Mouse (Mus musculus): Measurements from ENCODE around the gene Psmc5.

Gene Psmc5

GRCm38 (mm10) chr11:106302634-106303033, 46.7 kb downstream of the Psmc5 start:
- intact Hi-C loops (cut with DNase I), result loop anchor here (5.0 kb wide), 1 partner anchor 80 kb away; no protein-coding TSS in a partner anchor

GRCm38 (mm10) chr11:106305348-106306064, 49.6 kb downstream of the Psmc5 start:
- intact Hi-C loops (cut with DNase I), result no loop called here

- intact Hi-C loops (cut with DNase I), result no loop called here
Measured at GRCm38 (mm10) chr11:106306065-106306385, 50.1 kb downstream of the Psmc5 start.

GRCm38 (mm10) chr11:106306758-106307157, 50.8 kb downstream of the Psmc5 start:
- intact Hi-C loops (cut with DNase I), result no loop called here

GRCm38 (mm10) chr11:106307432-106307831, 51.5 kb downstream of the Psmc5 start:
- intact Hi-C loops (cut with DNase I), result no loop called here

GRCm38 (mm10) chr11:106308162-106308561, 52.2 kb downstream of the Psmc5 start:
- intact Hi-C loops (cut with DNase I), result no loop called here

- intact Hi-C loops (cut with DNase I), result no loop called here
Measured at GRCm38 (mm10) chr11:106310123-106310522, 54.2 kb downstream of the Psmc5 start.
